Mouse (Mus musculus): Measurements from ENCODE around the gene Adam17. TPM values are rescaled to one million over a fixed set of nuclear protein-coding genes. Genes with fewer than 3 reads are reported as not detected.

Gene Adam17
- polyA plus RNA-seq, 1 experiment from 2014 or later = 9.9 TPM

DNA sequence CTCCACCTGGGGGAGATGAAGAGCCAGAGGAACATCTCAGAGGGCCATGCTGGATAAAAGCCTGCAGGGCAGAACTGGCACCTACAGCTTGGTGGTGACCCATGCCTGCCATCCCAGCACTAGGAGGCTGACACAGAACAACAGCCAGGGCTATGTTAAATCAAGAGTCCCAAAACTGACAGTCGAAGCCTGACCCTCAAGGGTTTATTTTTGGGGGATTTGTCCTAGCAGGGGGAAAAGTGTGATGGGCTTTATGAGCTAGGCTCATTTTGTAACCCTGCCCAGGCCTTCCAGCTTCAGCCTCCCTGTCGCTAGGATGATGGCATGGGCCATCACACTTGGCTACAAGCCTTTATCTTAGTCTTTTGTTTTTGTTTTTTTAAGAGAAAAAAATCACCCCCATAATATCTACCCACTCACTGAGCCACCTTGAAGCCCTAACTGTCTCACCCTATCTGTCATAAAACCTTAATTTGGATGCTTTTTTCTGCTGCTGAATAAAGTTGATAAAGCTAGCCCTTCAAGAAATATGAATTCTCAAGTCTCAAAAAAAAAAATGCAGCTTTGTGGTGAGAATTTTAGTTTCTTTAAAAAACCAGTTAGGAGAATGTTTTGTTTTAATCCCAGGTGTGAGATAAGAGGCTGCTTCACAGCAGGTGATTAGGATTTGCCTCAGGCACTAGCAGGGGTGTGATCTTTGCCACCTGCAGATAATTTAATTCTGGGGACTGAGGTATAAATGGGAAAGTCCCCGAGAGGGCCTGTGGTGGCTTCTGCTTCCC, 2.1 kb upstream of the Adam17 start:
- no peaks in the 10 kb centered on the region for H3K36me3 ChIP-seq (replicated peaks; ENCODE audit: insufficient read depth, low read length)
- no peaks in the 10 kb centered on the region for H3K9me3 ChIP-seq (ENCODE audit: low read length)
- no peak overlapping the region for H3K4me3 ChIP-seq (ENCODE audit: low read depth, low read length)
- TF ChIP-seq CTCF (IDR thresholded peaks at IDR 0.05; ENCODE audit: low read depth) = no peak
- TF ChIP-seq EP300 (IDR thresholded peaks at IDR 0.05; ENCODE audit: low read depth) = peak; percentile 88
- H3K4me1 ChIP-seq (ENCODE audit: insufficient read depth) = peaks cover 20% of the 10 kb centered on the region
- WGBS (ENCODE audit: insufficient replicate concordance) = 52% methylated on average over 3 of the region's 3 CpGs
- no peak overlapping the region for H3K4me2 ChIP-seq (ENCODE audit: low read depth, low read length)
- ATAC-seq (no peak), DNase-seq (no peak)
- no peak overlapping the region for H3K27ac ChIP-seq (ENCODE audit: low read depth)
- no peak overlapping the region for H3K9ac ChIP-seq (replicated peaks)
- H3K27me3 ChIP-seq (ENCODE audit: insufficient read depth, low read length) = no peaks in the 10 kb centered on the region

DNA sequence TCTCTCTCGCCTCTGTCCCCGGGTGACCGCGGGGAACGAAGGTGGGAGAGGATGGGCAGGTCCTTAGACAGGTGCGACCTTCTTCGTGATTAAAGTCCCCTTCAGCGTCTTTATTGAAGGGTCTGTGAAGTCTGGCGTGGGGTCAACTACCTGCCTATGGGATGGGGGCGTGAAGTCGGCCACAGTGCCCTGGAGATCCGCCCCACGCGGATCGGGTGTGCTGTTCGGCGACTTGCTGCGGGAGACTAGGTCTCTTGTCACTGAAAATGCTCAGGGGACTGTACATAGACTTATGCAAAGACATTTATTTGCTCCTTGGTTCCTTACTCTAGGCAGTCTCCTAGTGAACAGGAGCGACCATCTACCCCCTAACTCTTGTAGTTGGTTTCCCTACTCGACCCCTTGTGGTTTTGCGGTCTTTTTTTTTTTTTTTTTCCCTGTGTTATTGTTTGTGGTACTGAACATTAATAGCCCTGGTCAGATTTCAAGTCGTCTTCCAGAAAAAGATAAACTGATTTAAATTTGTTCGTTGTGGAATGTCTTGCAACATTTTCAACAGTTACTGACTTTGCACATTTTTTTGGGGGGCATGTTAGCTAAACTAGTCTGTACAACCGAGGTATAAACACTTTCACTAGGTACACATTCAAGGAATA, 516 bp upstream of the Adam17 start:
- Histone ChIP-seq H3K9ac (replicated peaks) (peak overlapping the region; percentile 97), H3K9me3 (ENCODE audit: low read length) (no peaks in the 10 kb centered on the region), H3K27me3 (ENCODE audit: insufficient read depth, low read length) (no peaks in the 10 kb centered on the region), H3K4me3 (ENCODE audit: low read depth, low read length) (peak overlapping the region; percentile 71), H3K36me3 (replicated peaks; ENCODE audit: insufficient read depth, low read length) (no peaks in the 10 kb centered on the region), H3K27ac (ENCODE audit: low read depth) (peak overlapping the region; percentile 97), H3K4me2 (ENCODE audit: low read depth, low read length) (peak overlapping the region; percentile 98), H3K4me1 (ENCODE audit: insufficient read depth) (peaks cover 20% of the 10 kb centered on the region)
- ATAC-seq (peak; percentile 52), DNase-seq (no peak)
- WGBS (ENCODE audit: insufficient replicate concordance) = 2% methylated on average over 24 of the region's 24 CpGs
- no peak for TF ChIP-seq EP300 (IDR thresholded peaks at IDR 0.05; ENCODE audit: low read depth)
- no peak for TF ChIP-seq CTCF (IDR thresholded peaks at IDR 0.05; ENCODE audit: low read depth)

DNA sequence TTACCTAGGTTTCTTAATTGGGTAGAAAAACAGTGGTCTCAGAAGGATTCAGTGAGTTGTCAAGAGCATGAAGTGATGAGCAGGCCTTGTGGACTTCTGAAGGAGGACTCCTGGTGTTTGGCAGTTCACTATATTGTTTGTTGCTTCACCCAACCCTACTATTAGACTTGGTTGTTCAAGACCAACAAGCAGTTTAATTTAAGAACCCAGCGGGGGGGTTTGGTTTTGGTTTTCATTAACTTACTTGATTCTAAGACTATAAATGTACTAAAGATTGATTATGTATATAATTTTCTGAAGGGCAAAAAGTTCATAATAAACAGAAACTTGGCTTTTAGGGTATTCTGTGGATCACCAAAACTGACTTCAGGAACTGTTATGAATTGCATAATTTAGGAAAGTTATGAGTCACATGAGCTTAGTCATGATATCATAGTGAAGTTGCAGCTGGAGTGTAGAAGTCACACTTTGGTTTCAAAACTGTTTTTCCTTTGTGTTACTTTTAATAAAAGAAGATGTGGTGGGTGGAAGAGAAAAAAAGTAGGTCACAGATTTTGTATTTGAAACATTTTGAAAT, 3.3 kb downstream of the Adam17 start:
- H3K36me3 ChIP-seq (replicated peaks; ENCODE audit: insufficient read depth, low read length) = no peaks in the 10 kb centered on the region
- ATAC-seq (no peak), DNase-seq (no peak)
- 83% methylated on average over 1 of the region's 1 CpGs for WGBS (ENCODE audit: insufficient replicate concordance)
- H3K4me1 ChIP-seq (ENCODE audit: insufficient read depth) = peaks cover 15% of the 10 kb centered on the region
- TF ChIP-seq CTCF (IDR thresholded peaks at IDR 0.05; ENCODE audit: low read depth) (no peak), EP300 (IDR thresholded peaks at IDR 0.05; ENCODE audit: low read depth) (no peak)
- no peak overlapping the region for H3K27ac ChIP-seq (ENCODE audit: low read depth)
- H3K9ac ChIP-seq (replicated peaks) = no peak overlapping the region
- no peak overlapping the region for H3K4me3 ChIP-seq (ENCODE audit: low read depth, low read length)
- no peak overlapping the region for H3K4me2 ChIP-seq (ENCODE audit: low read depth, low read length)
- H3K9me3 ChIP-seq (ENCODE audit: low read length) = no peaks in the 10 kb centered on the region
- H3K27me3 ChIP-seq (ENCODE audit: insufficient read depth, low read length) = no peaks in the 10 kb centered on the region

DNA sequence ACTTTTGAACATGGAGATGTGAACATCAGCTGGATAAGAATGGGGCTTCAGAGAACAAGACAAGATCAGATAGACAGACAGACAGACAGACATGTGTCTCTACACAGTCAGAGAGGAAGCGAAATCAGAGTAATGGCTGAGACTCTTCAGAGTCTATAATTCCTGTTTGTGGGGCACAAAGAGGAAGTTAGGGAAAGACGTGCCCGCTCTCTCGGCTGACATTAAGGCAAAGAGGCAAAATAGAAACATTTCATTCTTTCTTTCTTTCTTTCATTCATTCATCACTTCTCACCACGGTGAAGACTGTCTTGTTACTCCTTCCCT, 4.4 kb downstream of the Adam17 start:
- H3K36me3 ChIP-seq (replicated peaks; ENCODE audit: insufficient read depth, low read length) = no peaks in the 10 kb centered on the region
- 59% methylated on average over 5 of the region's 5 CpGs for WGBS (ENCODE audit: insufficient replicate concordance)
- H3K9me3 ChIP-seq (ENCODE audit: low read length) = no peaks in the 10 kb centered on the region

DNA sequence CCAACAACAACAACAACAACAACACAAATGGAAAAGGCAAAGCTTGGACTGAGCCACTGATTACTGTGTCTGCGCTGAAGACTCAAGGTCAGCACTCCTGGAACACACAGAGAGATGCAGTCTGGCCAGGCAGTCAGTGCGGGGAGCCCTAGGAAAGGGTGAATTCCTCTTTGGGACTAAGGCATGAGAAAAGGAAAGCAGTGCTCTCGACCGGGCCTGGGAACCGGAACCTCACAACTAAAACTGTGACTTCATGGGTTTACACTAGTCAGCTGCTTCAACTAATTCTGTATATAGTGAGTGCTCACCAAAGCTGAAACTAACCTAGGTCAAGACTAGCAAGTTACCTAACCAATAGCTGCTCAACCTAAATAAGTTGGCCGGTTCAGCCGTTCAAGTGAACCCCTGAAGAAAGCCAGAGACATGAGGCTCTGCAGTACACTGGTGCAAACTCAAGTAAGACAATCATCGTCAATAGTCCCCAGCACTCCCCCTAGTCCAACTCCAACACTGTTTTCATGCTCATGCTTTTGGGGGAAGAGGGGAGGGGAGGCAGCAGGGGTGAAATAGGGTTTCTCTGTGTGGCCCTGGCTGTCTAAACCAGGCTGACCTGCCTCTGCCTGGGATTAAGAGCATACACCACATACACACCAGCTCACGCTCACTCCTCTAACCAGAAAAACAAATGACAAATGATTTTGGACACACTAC, 4.9 kb downstream of the Adam17 start:
- ATAC-seq (no peak), DNase-seq (no peak)
- Histone ChIP-seq H3K4me3 (ENCODE audit: low read depth, low read length) (no peak overlapping the region), H3K27ac (ENCODE audit: low read depth) (no peak overlapping the region), H3K4me1 (ENCODE audit: insufficient read depth) (peaks cover 11% of the 10 kb centered on the region), H3K4me2 (ENCODE audit: low read depth, low read length) (no peak overlapping the region), H3K27me3 (ENCODE audit: insufficient read depth, low read length) (no peaks in the 10 kb centered on the region), H3K36me3 (replicated peaks; ENCODE audit: insufficient read depth, low read length) (no peaks in the 10 kb centered on the region), H3K9ac (replicated peaks) (no peak overlapping the region), H3K9me3 (ENCODE audit: low read length) (no peaks in the 10 kb centered on the region)
- 87% methylated on average over 9 of the region's 9 CpGs for WGBS (ENCODE audit: insufficient replicate concordance)
- no peak for TF ChIP-seq CTCF (IDR thresholded peaks at IDR 0.05; ENCODE audit: low read depth)
- no peak for TF ChIP-seq EP300 (IDR thresholded peaks at IDR 0.05; ENCODE audit: low read depth)

More for the DNA sequence above, 4.4 kb downstream of the Adam17 start:
- H3K4me3 ChIP-seq (ENCODE audit: low read depth, low read length) = no peak overlapping the region
- peaks cover 11% of the 10 kb centered on the region for H3K4me1 ChIP-seq (ENCODE audit: insufficient read depth)
- TF ChIP-seq CTCF (IDR thresholded peaks at IDR 0.05; ENCODE audit: low read depth) = no peak
- TF ChIP-seq EP300 (IDR thresholded peaks at IDR 0.05; ENCODE audit: low read depth) = no peak
- ATAC-seq = no peak
- no peak for DNase-seq
- H3K27me3 ChIP-seq (ENCODE audit: insufficient read depth, low read length) = no peaks in the 10 kb centered on the region
- H3K27ac ChIP-seq (ENCODE audit: low read depth) = no peak overlapping the region
- H3K4me2 ChIP-seq (ENCODE audit: low read depth, low read length) = no peak overlapping the region
- no peak overlapping the region for H3K9ac ChIP-seq (replicated peaks)
